Mouse (Mus musculus) ovary, adult 18-20 months (tissue): ENCODE data around the gene Ugt1a8.
A peak's percentile ranks its signal among the peaks of the same experiment; 100 is the strongest.
"Not testable (repeated sequence)": the region's sequence is repeated elsewhere in the genome, so short reads cannot be mapped to it uniquely, and the experiment has no call there.

ENCODE experiments used
- DNase-seq: peaks from one replicate; pipeline ENCODE4 v3.0.0; 2022; ENCODE audit warnings: low spot score, mixed read lengths

The Ugt1a8 gene

DNA sequence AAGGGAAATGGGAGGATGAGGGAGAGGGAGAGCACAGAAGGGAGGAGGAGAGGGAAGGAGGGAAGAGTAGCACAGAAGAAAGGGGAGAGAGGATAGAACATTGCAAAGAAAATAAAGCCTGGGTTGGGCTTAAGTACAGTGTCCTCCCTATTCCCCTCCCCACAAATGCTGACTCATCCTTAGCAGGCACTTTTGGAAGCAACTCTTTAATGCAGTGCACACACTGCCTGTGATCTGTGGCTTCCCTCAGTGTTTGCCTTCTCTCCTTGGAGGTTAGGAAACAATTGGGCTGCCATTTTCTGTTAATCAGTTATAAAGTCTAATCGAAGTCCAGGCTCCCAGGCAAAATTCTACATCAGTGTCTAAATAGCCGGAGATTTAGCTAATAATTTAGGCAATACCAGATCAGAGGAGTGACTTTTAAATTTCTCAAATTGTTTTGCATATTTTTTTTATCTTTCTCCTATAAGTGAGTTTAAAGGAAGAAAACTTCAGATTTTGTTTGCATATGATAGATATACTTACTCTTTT is 21.5 kb downstream of the Ugt1a8 start:
- not testable (repeated sequence) for DNase-seq

DNA sequence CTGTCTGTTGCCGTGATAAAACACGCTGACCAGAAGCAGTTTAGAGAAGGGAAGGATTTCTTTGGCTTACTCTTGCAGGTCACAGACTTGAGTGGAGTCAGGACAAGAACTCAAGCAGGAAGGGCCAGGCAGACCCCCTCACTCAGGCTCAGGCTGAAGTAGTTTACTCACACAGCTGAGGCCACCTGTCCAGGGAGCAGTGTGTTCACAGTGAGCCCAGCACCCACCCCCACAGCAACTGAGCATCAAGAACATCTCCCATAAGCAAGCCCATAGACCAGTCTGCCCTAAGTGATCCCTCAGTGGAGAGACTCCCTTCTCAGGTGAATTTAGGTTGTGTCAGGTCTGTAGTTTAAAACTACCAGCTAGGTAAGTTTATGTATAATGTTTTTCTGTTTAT is 22.0 kb downstream of the Ugt1a8 start:
- DNase-seq: not testable (repeated sequence)

DNA sequence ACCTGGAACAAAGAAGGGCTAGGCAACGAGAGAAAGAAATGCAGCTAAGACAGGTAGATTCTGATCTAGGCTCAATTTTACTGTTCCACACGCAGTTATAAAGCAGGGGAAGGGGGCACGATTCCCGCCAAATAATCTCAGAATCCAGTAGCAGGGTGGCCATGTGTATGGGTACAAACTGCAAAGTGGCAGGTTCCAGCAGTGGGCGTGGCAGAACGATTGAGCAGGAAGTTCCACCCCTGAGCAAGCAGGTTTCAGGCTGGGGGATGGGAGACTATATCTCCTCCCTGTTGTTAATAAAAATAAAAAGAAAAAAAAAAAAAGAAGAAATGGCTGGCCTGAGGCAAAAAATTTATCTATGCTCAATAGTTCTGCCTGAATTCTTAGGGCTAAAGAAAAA is 25.2 kb downstream of the Ugt1a8 start:
- not testable (repeated sequence) for DNase-seq

GRCm38 (mm10) chr1:88120550-88120949 is 32.9 kb downstream of the Ugt1a8 start:
- not testable (repeated sequence) for DNase-seq

DNA sequence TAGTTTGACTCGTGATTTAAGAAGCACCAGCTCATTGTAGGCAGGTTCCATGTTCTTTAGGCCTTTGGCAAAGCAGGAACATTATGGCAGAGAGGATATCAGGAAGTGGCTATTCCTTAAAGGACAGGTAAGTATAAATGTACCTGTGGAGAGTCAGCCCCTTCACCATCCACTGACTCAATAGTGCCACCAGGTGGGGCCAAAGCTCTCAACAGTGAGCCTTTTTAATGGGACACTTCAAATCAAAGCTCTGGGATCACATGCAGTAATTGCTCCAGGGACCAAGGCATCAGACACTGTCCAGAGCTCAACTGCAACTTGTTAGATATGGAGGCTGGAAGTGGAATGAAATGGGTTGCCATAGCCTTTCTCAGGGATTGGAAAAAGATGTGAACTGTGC is 33.9 kb downstream of the Ugt1a8 start:
- DNase-seq: not testable (repeated sequence)

DNA sequence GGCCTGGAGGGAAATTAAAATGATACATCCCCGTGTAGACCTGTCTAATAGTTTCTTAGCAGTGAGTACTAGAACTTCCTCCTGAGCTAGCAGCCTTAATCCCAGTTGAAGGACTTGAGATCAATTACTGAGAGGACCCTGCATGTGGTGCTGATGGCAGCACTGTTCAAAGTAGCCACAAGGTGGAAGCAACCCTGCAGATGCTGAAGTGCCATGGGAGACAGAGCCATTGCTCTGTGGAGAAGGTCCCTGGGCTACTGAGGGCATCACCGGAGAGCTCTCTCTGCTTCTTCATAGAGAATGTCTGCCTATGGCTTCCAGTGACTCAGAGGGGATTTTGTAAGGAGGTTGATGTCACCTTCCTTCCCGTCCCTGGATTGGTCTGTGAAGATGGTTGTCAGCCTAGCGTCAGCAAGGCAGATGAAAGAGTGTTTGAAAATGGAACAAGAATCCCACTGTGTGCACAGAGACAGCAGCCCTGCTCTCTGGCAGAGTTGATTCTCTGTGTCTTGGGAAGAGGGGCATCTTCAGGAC is 38.3 kb downstream of the Ugt1a8 start:
- not testable (repeated sequence) for DNase-seq

GRCm38 (mm10) chr1:88129091-88129490 is 41.5 kb downstream of the Ugt1a8 start:
- DNase-seq: not testable (repeated sequence)

- DNase-seq: not testable (repeated sequence)
Observed at GRCm38 (mm10) chr1:88130223-88130622, 42.6 kb downstream of the Ugt1a8 start.

- DNase-seq: no peak
Observed at GRCm38 (mm10) chr1:88133908-88134456, 46.4 kb downstream of the Ugt1a8 start.

- peak; percentile 41 for DNase-seq
Observed at GRCm38 (mm10) chr1:88134457-88135011, 46.9 kb downstream of the Ugt1a8 start, which contains the start of gene Ugt1a6a. Gene Ugt1a6a (plus strand): TSS chr1:88134809.

GRCm38 (mm10) chr1:88135229-88135904 is 47.8 kb downstream of the Ugt1a8 start:
- DNase-seq: not testable (repeated sequence)

DNA sequence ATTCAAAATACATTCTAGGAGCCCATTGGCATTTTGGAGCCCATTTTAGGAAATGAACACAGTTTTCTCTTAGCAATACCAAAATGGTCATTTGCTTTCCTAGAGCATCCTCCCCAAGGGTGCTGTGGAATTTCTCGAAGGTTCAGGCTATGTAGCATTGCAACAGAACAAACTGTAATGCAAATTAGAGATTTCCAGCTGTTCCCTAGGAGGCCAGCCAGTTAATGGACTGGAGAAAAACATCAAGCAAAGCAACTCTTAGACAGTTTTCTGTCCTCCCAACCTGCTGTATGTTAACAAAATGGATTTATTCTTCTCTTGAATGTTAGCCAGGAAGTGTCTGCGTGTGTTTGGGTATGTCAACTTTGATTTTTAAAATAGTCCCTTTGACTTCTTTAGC is 49.0 kb downstream of the Ugt1a8 start:
- DNase-seq: no peak

DNA sequence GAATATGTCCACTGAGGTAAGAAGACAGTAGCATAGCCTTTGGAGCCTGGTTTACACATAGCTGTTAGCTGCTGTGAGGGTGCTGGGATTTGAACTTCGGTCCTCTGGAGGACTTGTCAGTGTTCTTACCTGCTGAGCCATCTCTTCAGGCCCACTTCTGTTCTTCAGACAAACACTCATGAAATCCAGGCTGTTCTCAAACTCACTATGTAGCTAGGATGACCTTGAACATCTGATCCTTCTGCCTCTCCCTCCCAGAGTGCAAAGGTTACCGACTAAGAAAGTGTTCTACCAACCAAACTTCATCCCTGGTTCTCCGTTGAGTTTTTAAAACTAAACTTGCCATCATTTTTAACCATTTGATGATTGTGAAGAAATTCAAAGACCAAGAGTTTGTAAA is 49.7 kb downstream of the Ugt1a8 start:
- no peak for DNase-seq

- no peak for DNase-seq
Observed at GRCm38 (mm10) chr1:88138145-88138544, 50.5 kb downstream of the Ugt1a8 start.

DNA sequence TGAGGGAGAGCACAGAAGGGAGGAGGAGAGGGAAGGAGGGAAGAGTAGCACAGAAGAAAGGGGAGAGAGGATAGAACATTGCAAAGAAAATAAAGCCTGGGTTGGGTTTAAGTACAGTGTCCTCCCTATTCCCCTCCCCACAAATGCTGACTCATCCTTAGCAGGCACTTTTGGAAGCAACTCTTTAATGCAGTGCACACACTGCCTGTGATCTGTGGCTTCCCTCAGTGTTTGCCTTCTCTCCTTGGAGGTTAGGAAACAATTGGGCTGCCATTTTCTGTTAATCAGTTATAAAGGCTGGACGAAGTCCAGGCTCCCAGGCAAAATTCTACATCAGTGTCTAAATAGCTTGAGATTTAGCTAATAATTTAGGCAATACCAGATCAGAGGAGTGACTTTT is 52.9 kb downstream of the Ugt1a8 start:
- DNase-seq: not testable (repeated sequence)

- not testable (repeated sequence) for DNase-seq
Observed at GRCm38 (mm10) chr1:88143966-88144675, 56.5 kb downstream of the Ugt1a8 start.

DNA sequence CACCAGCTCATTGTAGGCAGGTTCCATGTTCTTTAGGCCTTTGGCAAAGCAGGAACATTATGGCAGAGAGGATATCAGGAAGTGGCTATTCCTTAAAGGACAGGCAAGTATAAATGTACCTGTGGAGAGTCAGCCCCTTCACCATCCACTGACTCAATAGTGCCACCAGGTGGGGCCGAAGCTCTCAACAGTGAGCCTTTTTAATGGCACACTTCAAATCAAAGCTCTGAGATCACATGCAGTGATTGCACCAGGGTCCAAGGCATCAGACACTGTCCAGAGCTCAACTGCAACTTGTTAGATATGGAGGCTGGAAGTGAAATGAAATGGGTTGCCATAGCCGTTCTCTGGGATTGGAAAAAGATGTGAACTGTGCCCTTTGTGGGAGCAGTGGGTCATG is 57.7 kb downstream of the Ugt1a8 start:
- DNase-seq: not testable (repeated sequence)

GRCm38 (mm10) chr1:88150133-88150532 is 62.5 kb downstream of the Ugt1a8 start:
- not testable (repeated sequence) for DNase-seq

- no peak for DNase-seq
Observed at GRCm38 (mm10) chr1:88158430-88158829, 70.8 kb downstream of the Ugt1a8 start.

GRCm38 (mm10) chr1:88165711-88166110 is 78.1 kb downstream of the Ugt1a8 start, which contains the start of gene Ugt1a5:
Gene Ugt1a5 (plus strand): TSS chr1:88166012.
- no peak for DNase-seq

DNA sequence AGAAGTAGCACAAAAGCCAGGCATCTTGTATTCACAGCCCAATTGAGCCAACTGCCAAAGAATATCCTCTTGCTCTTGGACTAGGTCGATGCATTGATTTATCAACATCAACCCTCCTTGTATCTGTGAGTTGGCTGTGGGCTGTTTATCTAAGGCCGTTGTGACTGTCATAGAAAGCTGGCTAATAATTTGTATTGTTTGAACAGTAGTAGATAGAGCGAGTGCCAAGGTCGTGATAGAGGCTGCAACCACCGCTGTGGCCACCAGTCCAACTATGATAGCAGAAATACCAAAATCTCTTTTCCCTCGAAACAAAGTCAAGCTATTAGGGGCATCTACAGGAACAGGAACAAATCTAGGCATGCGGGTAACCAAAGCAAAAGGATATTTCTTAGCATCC is 84.6 kb downstream of the Ugt1a8 start:
- DNase-seq: not testable (repeated sequence)

- DNase-seq: no peak
Observed at GRCm38 (mm10) chr1:88179657-88180056, 92.0 kb downstream of the Ugt1a8 start.
